Mouse (Mus musculus): ENCODE data around the gene Dmrtc1b.
"Not testable (repeated sequence)": the region's sequence is repeated elsewhere in the genome, so short reads cannot be mapped to it uniquely, and the experiment has no call there.

Dmrtc1b gene

GRCm38 (mm10) chrX:102707535-102707934, at the start of gene Dmrtc1b, which contains the start of gene Gm9112:
Gene Dmrtc1b (plus strand): TSS chrX:102707865.
Gene Gm9112 (minus strand): TSS chrX:102707635.
- not testable (repeated sequence) for DNase-seq (ENCODE audit: low spot score)

GRCm38 (mm10) chrX:102660712-102661111, 47.0 kb upstream of the Dmrtc1b start:
- peak; percentile 8 for DNase-seq (ENCODE audit: low spot score)

DNA sequence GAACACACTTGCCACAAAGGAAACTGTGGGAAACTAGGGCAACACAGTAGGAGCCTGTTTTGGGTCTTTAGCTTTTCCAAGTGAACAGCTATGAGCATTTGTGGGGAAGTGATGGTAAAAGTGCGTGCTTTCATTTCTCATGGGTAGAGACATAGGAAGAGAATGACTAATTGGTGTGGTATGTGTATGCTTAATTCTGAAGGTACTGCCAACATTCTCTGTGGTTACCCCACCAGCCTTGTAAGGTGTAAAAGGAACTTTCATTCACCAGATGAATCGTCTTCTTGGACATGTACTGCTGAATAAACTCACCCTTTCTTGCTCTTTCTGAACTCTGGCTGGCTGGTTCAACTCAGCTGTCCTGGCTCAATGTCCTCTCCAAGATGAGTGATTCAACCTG, 41.0 kb upstream of the Dmrtc1b start:
- no peak for DNase-seq (ENCODE audit: low spot score)

DNA sequence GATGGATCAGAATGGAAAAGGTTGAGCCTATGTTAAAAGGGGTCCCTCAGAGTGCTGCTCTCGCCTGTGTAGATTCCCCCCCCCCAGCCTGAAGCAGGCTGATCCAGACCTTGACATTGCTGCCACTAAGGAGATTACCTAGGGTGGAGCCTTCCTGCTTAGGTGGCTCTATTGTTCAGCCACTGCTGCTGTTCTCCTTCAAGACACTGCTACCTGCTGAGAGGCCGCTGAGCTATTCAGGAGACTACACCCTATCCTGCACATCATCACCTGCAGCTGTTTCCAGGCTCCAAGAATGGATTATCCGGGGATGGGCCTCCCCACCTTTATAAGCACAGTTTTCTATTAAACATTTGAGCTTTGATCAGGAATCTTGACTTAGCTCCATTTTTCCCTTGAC, 23.0 kb upstream of the Dmrtc1b start:
- DNase-seq (ENCODE audit: low spot score), result not testable (repeated sequence)

- DNase-seq (ENCODE audit: low spot score), result not testable (repeated sequence)
Measured at GRCm38 (mm10) chrX:102686872-102687271, 20.8 kb upstream of the Dmrtc1b start, which contains the start of gene Gm3880. Gene Gm3880 (minus strand): TSS chrX:102686972.

DNA sequence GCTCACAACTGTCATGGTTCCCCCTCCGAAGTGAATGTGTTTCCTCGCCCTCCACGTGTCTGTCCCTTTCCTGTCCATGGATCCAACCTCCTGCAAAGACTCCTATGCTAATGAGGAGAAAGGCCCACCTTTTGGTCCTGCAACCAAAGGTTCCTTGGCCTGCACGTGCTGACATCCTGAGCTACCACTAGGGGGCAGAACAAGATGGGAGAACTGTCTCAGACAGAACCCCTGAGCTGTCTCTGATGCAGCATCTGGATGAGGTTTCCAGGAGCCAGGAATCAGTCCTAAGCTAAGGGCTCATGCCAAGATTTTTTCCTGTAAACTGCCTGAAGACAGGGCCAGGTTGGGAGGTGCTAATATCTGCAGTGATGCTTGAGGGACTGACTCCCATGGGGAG, 18.4 kb upstream of the Dmrtc1b start:
- peak; percentile 20 for DNase-seq (ENCODE audit: low spot score)

GRCm38 (mm10) chrX:102700636-102701035, 7.0 kb upstream of the Dmrtc1b start:
- DNase-seq (ENCODE audit: low spot score), result not testable (repeated sequence)

GRCm38 (mm10) chrX:102724226-102724625, 16.6 kb downstream of the Dmrtc1b start:
- not testable (repeated sequence) for DNase-seq (ENCODE audit: low spot score)

Data from urinary bladder, postnatal 14 days (tissue).